Mouse (Mus musculus) limb, embryonic 13.5 days (tissue): ENCODE measurements at regions not wholly inside any gene's neighbourhood (a gene's known extent, or its start where the extent isn't known, plus 50 kb on each side); places are given as distances from the start of the nearest gene placed in this dataset.

Experiments
- ATAC-seq: fragments of 200-750 bp; cut with Nextera tagmentation; 2 replicates; pipeline ENCODE4 v1.8.0; 2017; ENCODE audit warnings: low read depth, moderate number of reproducible peaks, moderate TSS enrichment; ENCODE audit not compliant: low FRiP score
- H3K27ac ChIP-seq: fragments of 300-500 bp; sonication (generic); 2 replicates; pipeline ENCODE4 v1.5.1; 2015; ENCODE audit warnings: inconsistent platforms, mild to moderate bottlenecking, moderate library complexity
- H3K27me3 ChIP-seq: fragments of 300-500 bp; sonication (generic); 2 replicates; pipeline ENCODE4 v1.6.1; 2015; ENCODE audit warnings: mild to moderate bottlenecking, inconsistent platforms
- H3K36me3 ChIP-seq: fragments of 300-500 bp; sonication (generic); 2 replicates; pipeline ENCODE4 v1.6.1; 2015; ENCODE audit warnings: inconsistent platforms, mild to moderate bottlenecking, moderate library complexity
- H3K4me1 ChIP-seq: fragments of 300-500 bp; sonication (generic); 2 replicates; pipeline ENCODE4 v1.6.1; 2015; ENCODE audit warnings: inconsistent platforms
- H3K4me2 ChIP-seq: fragments of 300-500 bp; sonication (generic); replicated peaks from 2 replicates; pipeline ENCODE4 v1.6.1; 2015; ENCODE audit warnings: inconsistent platforms, mild to moderate bottlenecking, moderate library complexity
- H3K4me3 ChIP-seq: fragments of 300-500 bp; sonication (generic); 2 replicates; pipeline ENCODE4 v1.5.1; 2015; ENCODE audit warnings: moderate library complexity, mild to moderate bottlenecking, inconsistent platforms
- H3K9ac ChIP-seq: fragments of 300-500 bp; sonication (generic); 2 replicates; pipeline ENCODE4 v1.6.1; 2015; ENCODE audit warnings: mild to moderate bottlenecking, inconsistent platforms
- H3K9me3 ChIP-seq: fragments of 300-500 bp; sonication (generic); 2 replicates; pipeline ENCODE4 v1.6.1; 2016; ENCODE audit warnings: inconsistent platforms
- WGBS: fragments of 180-500 bp; shearing (Covaris S2); methylation state at CpG from one replicate; pipeline ENCODE4 v1.1.7; 2015; 5-methylcytosine and 5-hydroxymethylcytosine counted together

DNA sequence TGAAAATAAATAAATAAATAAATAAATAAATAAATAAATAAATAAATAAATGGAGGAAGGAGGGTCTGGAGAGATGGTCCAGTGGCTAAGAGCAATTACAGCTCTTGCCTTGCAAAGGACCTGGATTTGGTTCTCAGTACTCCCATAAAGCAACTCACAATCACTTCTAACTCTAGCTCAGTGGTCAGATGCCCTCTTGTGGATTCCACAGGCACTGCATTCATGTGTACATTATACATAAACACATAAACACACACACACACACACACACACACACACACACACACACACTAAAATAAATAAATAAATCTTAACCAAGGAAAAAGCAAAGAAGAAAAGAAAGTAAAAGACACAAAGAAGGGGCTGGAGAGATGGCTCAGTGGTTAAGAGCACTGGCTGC, 74.2 kb upstream of the Dhx40 start:
- ATAC-seq, result no peak
- Histone ChIP-seq H3K36me3 (no peaks in the 10 kb centered on the region), H3K9ac (no peak overlapping the region), H3K27me3 (no peaks in the 10 kb centered on the region), H3K4me1 (0 out of 2 replicates have a peak, but pooled peaks cover 9% of the 10 kb centered on the region), H3K9me3 (no peaks in the 10 kb centered on the region), H3K27ac (no peak overlapping the region), H3K4me2 (no peak overlapping the region), H3K4me3 (no peak overlapping the region)

DNA sequence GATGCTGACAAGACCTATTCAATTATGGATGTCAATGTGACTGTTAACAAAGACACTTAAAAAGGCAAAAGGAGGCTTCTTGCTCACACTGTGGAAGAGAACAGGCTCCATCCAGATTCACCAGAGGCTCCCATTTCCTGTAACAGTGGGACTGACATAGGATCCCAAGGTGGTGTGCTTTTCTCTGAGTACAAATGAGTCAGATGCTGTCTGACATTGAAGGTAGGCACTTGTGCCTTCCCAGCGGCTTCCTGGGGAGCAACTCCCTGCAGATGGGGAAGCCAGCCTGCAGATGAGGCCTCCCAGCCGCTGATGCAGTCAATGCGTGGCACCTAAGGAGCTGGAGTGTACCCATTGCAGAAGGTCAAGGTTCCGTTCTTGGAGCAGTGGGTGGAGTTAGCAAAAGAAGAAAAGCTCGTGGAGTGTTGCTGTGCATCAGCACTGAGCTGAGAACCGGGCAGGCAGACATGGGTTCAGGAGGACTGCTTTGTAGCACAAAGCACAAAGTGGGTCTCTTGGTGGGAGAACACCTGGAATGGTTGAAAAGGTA, 71.9 kb upstream of the Dhx40 start:
- H3K4me3 ChIP-seq, result no peak overlapping the region
- H3K4me1 ChIP-seq, result 0 out of 2 replicates have a peak, but pooled peaks cover 9% of the 10 kb centered on the region
- no peaks in the 10 kb centered on the region for H3K27me3 ChIP-seq
- H3K4me2 ChIP-seq, result no peak overlapping the region
- 62% methylated on average over 6 of the region's 6 CpGs for WGBS
- H3K36me3 ChIP-seq, result no peaks in the 10 kb centered on the region
- peak overlapping the region; percentile 33; the same call in 1 of the 2 replicates for H3K27ac ChIP-seq
- H3K9ac ChIP-seq, result no peak overlapping the region
- ATAC-seq, result no peak
- no peaks in the 10 kb centered on the region for H3K9me3 ChIP-seq

DNA sequence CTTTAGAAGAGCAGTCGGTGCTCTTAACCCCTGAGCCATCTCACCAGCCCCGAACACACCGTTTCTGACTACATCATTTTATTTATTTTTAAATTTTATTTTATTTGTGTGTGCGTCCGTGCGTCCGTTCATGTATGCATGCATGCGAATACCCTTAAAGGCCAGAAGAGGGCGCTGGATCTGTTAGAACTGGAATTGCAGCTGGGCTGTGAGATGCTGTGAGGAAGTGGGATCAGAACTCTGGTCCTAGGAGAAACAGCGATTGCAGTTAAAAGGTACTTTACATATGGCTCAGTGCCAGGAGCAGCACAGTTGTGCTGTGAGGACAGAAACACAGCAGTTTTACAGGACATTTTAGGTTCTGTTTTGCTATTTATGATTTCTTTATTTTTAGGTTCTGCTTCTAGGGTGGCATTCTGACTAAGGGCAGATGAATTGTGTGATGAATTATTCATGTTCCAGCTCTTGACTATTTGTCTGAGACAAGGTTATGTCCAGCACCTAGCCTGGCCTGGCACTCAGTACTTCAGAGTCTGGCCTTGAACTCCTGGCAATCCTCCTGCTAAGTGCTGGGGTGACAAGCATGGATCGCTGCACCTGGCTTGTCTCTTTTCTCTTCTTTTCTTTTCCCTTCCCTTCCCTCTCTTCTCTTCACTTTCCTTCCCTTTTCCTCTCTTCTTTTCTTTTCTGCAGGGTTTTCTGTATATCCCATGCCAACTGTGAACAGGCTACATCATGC, 71.0 kb upstream of the Dhx40 start:
- 87% methylated on average over 11 of the region's 11 CpGs for WGBS
- ATAC-seq, result no peak
- Histone ChIP-seq H3K9ac (no peak overlapping the region), H3K4me2 (no peak overlapping the region), H3K4me1 (peaks cover 12% of the 10 kb centered on the region; the same call in 1 of the 2 replicates), H3K4me3 (no peak overlapping the region), H3K36me3 (no peaks in the 10 kb centered on the region), H3K27ac (no peak overlapping the region), H3K9me3 (no peaks in the 10 kb centered on the region), H3K27me3 (no peaks in the 10 kb centered on the region)

DNA sequence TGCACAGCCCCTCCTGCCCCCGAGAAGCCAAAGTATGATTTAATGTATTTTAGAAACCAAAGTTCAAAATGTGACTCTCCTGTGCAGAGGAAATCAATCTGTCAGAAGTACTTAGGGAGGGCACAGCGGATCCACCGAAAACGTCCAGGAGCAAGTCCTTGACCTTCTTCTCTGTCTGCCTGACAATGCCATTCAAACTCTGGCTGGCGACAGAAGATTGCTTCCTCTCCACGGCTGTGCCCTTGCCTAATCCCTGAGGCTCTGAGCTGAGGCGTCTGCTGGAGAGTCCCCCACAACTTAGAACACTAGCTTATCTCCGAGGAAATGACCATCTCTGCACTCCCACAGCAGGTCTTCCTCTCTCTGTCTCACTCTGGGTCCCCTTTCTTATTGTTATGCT, 69.0 kb upstream of the Dhx40 start:
- no peak for ATAC-seq
- H3K27ac ChIP-seq, result no peak overlapping the region
- no peaks in the 10 kb centered on the region for H3K9me3 ChIP-seq
- H3K4me2 ChIP-seq, result no peak overlapping the region
- no peaks in the 10 kb centered on the region for H3K27me3 ChIP-seq
- peaks cover 16% of the 10 kb centered on the region for H3K4me1 ChIP-seq
- no peak overlapping the region for H3K4me3 ChIP-seq
- H3K36me3 ChIP-seq, result no peaks in the 10 kb centered on the region
- H3K9ac ChIP-seq, result no peak overlapping the region
- 65% methylated on average over 8 of the region's 8 CpGs for WGBS

DNA sequence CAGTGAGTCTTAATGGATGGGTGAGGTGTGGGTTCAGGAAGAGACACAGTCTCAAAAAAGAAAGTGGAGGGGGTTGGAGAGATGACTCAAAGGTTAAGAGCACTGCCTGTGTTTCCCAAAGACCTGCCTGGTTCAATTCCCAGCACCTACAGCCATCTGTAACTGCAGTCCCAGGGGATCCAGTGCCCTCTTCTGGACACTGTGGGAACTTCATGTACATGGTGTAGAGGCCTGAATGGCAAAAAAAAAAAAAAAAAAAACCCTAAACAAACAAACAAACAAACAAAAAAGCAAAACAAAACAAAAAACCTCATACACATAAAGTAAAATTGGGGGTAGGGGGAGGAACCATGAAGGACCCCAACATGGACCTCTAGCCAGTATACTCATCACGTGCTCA, 68.2 kb upstream of the Dhx40 start:
- Histone ChIP-seq H3K36me3 (no peaks in the 10 kb centered on the region), H3K27ac (no peak overlapping the region), H3K4me3 (no peak overlapping the region), H3K9me3 (no peaks in the 10 kb centered on the region), H3K9ac (no peak overlapping the region), H3K4me2 (no peak overlapping the region), H3K4me1 (peaks cover 16% of the 10 kb centered on the region), H3K27me3 (no peaks in the 10 kb centered on the region)
- ATAC-seq, result no peak
- WGBS, result 72% methylated on average over 1 of the region's 1 CpGs

DNA sequence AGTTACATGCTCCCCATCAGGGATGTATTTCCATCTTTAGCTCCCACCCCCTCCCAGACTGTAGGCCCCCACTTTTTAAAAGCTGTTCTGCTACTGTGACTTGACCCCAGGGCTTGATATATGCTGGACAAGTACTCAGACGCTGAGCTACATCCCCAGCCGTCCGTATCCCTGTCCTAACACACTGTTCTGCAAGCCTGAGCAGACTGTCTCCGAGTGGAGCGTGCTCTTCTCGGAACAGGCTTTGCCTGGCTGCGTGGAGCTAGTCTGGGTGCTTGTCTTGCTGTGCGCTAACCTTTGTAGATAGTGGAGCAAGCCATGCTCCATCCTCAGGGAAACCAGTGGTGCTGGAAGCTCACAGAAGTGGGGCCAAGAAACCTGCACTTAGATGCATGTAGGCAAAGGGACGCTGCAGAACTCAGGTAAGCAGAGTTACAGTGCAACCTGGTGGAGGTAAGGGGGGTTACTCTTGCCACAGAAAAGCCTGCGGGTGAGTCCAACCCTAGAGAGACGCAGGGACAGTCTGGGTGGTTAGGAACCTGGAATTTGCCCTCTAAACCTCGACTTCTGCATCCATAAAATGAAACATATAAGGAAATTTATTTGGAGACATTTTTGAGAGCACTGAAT, 67.2 kb upstream of the Dhx40 start:
- H3K4me2 ChIP-seq, result no peak overlapping the region
- H3K4me1 ChIP-seq, result peaks cover 25% of the 10 kb centered on the region
- no peak overlapping the region for H3K27ac ChIP-seq
- H3K4me3 ChIP-seq, result no peak overlapping the region
- no peak overlapping the region for H3K9ac ChIP-seq
- no peaks in the 10 kb centered on the region for H3K9me3 ChIP-seq
- H3K27me3 ChIP-seq, result no peaks in the 10 kb centered on the region
- no peaks in the 10 kb centered on the region for H3K36me3 ChIP-seq
- no peak for ATAC-seq
- 60% methylated on average over 12 of the region's 12 CpGs for WGBS

DNA sequence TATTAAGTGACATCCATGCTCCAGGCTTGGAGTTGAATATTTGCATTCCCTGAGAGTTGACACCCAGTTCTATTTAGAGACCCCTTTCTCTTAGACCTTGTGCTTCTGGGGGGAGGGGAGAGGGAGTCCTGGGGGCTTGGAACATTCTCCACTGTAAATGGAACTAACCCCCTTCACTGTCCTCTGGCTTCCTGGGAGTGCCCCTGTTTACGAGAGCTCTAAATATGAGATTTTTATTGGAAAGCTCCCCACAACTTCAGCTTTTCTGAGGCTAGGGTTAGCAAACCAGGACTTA, 65.8 kb upstream of the Dhx40 start:
- no peaks in the 10 kb centered on the region for H3K9me3 ChIP-seq
- WGBS, result 44% methylated on average over 1 of the region's 1 CpGs
- H3K9ac ChIP-seq, result no peak overlapping the region
- H3K4me1 ChIP-seq, result peaks cover 20% of the 10 kb centered on the region
- no peak overlapping the region for H3K4me2 ChIP-seq
- no peak overlapping the region for H3K4me3 ChIP-seq
- no peak for ATAC-seq
- no peaks in the 10 kb centered on the region for H3K27me3 ChIP-seq
- H3K36me3 ChIP-seq, result no peaks in the 10 kb centered on the region
- H3K27ac ChIP-seq, result peak overlapping the region; percentile 12; the same call in 1 of the 2 replicates

DNA sequence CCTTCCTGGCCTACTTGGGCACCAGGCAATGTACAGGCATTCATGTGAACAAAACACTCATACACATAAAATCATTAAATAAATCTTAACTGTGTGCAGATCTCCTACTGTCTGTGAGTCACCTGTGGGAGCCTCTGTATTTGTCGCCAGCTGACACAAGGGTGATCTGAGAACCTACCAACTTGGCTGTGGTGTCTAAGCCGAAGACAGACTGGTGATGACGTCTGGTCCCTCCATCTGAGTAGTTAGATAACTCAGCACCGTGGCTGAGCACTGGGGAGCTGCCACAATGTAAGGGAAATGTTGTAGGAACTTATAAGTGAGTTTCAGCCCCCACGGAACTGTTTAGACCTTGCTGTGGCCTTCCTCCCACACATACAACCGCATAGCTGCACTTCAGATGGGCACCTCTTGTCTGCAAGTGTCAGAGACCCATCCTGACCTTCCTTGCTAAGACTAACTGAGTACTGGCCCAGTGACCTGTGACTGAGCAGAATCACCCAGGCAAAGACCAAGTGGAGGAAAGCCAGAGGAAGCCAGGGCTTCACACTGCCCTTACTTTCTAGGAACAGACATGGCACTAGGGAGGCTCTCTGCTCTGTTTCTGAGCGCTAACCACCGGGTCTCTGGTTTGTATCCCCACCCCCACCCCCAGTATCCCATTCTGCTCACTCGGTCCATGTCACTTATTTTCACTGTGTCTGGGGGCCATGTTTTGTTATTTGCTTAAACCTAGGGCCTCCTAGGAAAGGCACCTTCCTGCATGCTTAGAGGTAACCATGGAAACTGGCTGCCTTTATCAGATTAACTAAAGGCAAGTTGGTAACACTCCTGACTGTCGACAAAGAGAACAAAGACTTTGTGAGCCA, 65.2 kb upstream of the Dhx40 start:
- 71% methylated on average over 10 of the region's 10 CpGs for WGBS
- Histone ChIP-seq H3K36me3 (no peaks in the 10 kb centered on the region), H3K27me3 (no peaks in the 10 kb centered on the region), H3K4me3 (no peak overlapping the region), H3K9ac (no peak overlapping the region), H3K4me2 (no peak overlapping the region), H3K9me3 (no peaks in the 10 kb centered on the region), H3K4me1 (peaks cover 25% of the 10 kb centered on the region), H3K27ac (peak overlapping the region; percentile 12; the same call in 1 of the 2 replicates)
- no peak for ATAC-seq

DNA sequence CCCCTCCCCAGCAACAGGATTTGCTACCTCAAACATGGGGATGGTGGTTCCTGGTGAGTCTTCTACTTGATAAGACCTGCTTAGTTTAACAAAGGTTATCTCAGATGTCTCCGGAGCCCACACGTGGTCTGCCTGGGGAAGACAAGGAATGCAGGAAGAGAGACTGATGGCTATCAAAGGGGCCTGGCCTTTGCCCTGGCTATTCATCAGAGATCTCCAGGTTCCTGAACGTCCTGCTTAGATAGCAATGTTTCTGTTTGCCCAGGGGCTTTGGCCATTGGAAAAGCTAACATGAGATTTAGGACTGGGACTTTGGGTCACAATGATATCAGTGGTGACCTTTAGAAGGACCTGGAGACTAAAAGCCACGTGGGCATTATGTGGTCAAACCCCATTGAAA, 64.2 kb upstream of the Dhx40 start:
- H3K27me3 ChIP-seq, result no peaks in the 10 kb centered on the region
- H3K27ac ChIP-seq, result no peak overlapping the region
- no peak overlapping the region for H3K9ac ChIP-seq
- ATAC-seq, result no peak
- 53% methylated on average over 4 of the region's 4 CpGs for WGBS
- no peaks in the 10 kb centered on the region for H3K9me3 ChIP-seq
- no peaks in the 10 kb centered on the region for H3K36me3 ChIP-seq
- H3K4me2 ChIP-seq, result no peak overlapping the region
- H3K4me1 ChIP-seq, result peaks cover 34% of the 10 kb centered on the region
- no peak overlapping the region for H3K4me3 ChIP-seq

DNA sequence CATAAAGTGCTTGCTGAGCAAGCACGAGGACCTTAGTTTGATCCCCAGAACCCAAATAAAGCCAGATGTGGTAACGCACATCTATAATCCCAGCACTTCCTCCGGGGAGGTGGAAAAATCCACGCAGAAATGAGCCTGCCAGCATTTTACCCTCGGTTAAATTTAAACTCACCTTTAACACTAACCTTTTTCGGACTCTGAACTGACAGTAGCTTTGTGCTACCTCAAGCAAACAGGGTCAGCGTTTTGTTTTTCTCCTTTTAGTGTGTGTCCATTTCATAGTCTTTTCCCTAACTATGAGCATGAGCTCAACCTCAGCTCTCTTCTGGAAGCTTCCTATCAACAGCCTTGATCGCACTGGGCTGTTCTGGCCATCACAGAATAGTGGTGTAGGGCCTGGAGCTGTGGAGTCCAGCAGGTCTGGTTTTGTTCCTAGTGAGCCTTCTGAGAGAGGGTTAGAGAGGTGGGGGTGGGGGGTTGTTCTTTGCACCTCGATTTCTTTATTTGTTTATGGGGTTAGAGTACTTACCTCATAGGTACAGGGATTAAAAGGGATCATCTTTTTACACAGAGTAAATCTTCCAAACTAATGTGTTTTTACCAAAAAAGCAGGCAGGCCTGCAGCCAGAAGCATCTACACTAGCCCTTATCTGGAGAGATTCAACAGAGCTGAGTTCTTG, 63.1 kb upstream of the Dhx40 start:
- ATAC-seq, result no peak
- peak overlapping the region; percentile 58; the same call in 1 of the 2 replicates for H3K27ac ChIP-seq
- H3K4me3 ChIP-seq, result no peak overlapping the region
- H3K9ac ChIP-seq, result no peak overlapping the region
- no peaks in the 10 kb centered on the region for H3K36me3 ChIP-seq
- H3K4me1 ChIP-seq, result peaks cover 36% of the 10 kb centered on the region
- H3K9me3 ChIP-seq, result no peaks in the 10 kb centered on the region
- 51% methylated on average over 9 of the region's 9 CpGs for WGBS
- H3K27me3 ChIP-seq, result no peaks in the 10 kb centered on the region
- no peak overlapping the region for H3K4me2 ChIP-seq

DNA sequence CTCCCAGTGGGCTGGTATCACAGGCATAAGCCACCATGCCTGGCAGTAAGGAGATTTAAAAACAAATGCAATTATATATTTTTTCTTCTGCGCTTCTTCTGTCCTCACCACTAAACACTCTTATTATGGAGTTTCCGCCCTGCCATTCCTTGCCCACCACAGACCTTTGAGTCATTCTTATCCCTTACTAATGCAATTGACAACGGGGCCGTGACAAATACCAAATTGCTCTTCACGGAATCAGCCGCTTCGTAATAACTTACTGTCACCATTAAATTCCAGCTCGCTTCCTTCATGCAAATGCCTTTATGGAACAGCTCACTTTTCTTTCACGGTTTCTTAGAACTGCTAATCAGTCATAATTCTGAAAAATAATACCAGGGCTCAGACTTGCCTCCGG, 59.4 kb upstream of the Dhx40 start:
- Histone ChIP-seq H3K27ac (no peak overlapping the region; the same call in none of the 2 replicates), H3K36me3 (no peaks in the 10 kb centered on the region), H3K9me3 (no peaks in the 10 kb centered on the region), H3K27me3 (no peaks in the 10 kb centered on the region), H3K4me3 (no peak overlapping the region), H3K4me1 (peaks cover 29% of the 10 kb centered on the region), H3K9ac (no peak overlapping the region), H3K4me2 (no peak overlapping the region)
- ATAC-seq, result no peak
- WGBS, result 54% methylated on average over 10 of the region's 10 CpGs
